Mouse (Mus musculus) stomach, postnatal 0 days (tissue): ENCODE measurements at regions not wholly inside any gene's neighbourhood (a gene's known extent, or its start where the extent isn't known, plus 50 kb on each side); places are given as distances from the start of the nearest gene placed in this dataset.

Experiments used
- CTCF ChIP-seq: IDR thresholded peaks from 2 replicates; pipeline ENCODE4 v1.5.1; 2016; ENCODE audit warnings: antibody characterized with exemption, low read depth, mild to moderate bottlenecking, moderate library complexity
- EP300 ChIP-seq: optimal IDR thresholded peaks from 2 replicates; pipeline ENCODE3; 2016; ENCODE audit warnings: antibody characterized with exemption

DNA sequence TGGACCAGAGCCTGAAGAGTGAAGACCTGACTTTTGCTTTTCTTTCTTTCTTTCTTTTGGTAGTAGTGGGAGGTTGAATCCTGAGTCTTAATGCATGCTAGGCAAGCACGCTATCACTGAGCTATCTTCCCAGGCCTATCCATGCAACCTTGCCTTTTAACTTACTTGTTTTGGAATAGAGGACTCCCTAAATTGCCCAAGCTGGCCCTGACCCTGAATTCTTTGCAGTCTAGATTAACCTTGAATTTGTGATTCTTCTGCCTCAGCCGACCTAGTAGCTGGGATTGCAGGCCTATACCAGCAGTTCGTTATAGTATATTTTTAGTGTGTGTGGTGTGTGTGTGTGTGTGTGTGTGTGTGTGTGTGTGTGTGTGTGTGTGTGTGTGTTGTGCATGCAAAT, 183.1 kb downstream of the Gm12728 start:
- TF ChIP-seq CTCF (no peak), EP300 (no peak)
